8 mouse cellular contexts compared by ENCODE assay signal in genomic region chr8:83178228-83178742, GRCm38 (mm10). TPM values are rescaled to one million over a fixed set of nuclear protein-coding genes. Genes with fewer than 3 reads are reported as not detected.
DNase-seq lines count a peak whose midpoint lies in the region; ATAC-seq and TF ChIP-seq lines count a peak whose summit lies in the region.

No protein-coding gene starts in this region.

- H3K9me3 ChIP-seq in hindbrain, embryonic 14.5 days (ENCODE audit: control insufficient read depth, low read length): no peaks in the 10 kb centered on the region
- no peaks in the 10 kb centered on the region for H3K9me3 ChIP-seq in lung, postnatal 0 days (ENCODE audit: low read length)

- no peaks in the 10 kb centered on the region for H3K79me2 ChIP-seq in heart, adult 2 months (replicated peaks; ENCODE audit: control insufficient read depth, insufficient read depth, low read length)

- H3K27ac ChIP-seq in heart, adult 2 months: no peak overlapping the region
- 0 out of 2 replicates have a peak overlapping the region, but pooled peaks have one; percentile 26 for H3K27ac ChIP-seq in hindbrain, embryonic 14.5 days
- H3K27ac ChIP-seq in lung, postnatal 0 days (ENCODE audit: low read length): no peak overlapping the region

- H3K4me3 ChIP-seq in heart, adult 2 months: no peak overlapping the region
- H3K4me3 ChIP-seq in hindbrain, embryonic 14.5 days (replicated peaks; ENCODE audit: low read length): no peak overlapping the region
- H3K4me3 ChIP-seq in lung, postnatal 0 days (ENCODE audit: low read depth, low read length): no peak overlapping the region

- intact Hi-C loops in heart, adult 2 months (cut with DNase I): no loop called here

- no peaks in the 10 kb centered on the region for H3K36me3 ChIP-seq in heart, adult 2 months (ENCODE audit: control insufficient read depth, insufficient read depth, low read length)
- H3K36me3 ChIP-seq in hindbrain, embryonic 14.5 days (replicated peaks; ENCODE audit: control insufficient read depth, insufficient read depth): no peaks in the 10 kb centered on the region
- no peaks in the 10 kb centered on the region for H3K36me3 ChIP-seq in lung, postnatal 0 days (ENCODE audit: insufficient read depth, low read length)

- ATAC-seq in hindbrain, embryonic 14.5 days (ENCODE audit: low FRiP score): 0 out of 2 replicates have a peak, but pooled peaks have one; percentile 14
- ATAC-seq in lung, postnatal 0 days: peak; percentile 57

- DNase-seq in heart, adult 2 months: peak in 1 of 2 experiments; percentile 7
- DNase-seq in heart, adult 18-20 months: no peak
- peak; percentile 58 for DNase-seq in embryo, embryonic 10 days (ENCODE audit: low spot score)
- DNase-seq in hindbrain, embryonic 14.5 days (ENCODE audit: low spot score): peak; percentile 47
- peak; percentile 50 for DNase-seq in lung, postnatal 0 days (ENCODE audit: low spot score)
- DNase-seq in yolk sac, embryonic 10.5 days (ENCODE audit: low spot score): peak; percentile 82
- DNase-seq in layer of hippocampus, postnatal 10 days (ENCODE audit: low spot score in 2 of 2): no peak
- no peak for DNase-seq in urinary bladder, postnatal 10 days (ENCODE audit: low spot score)

- peak; percentile 50 for TF ChIP-seq CTCF in heart, adult 2 months (IDR thresholded peaks at IDR 0.05)
- TF ChIP-seq CTCF in lung, postnatal 0 days (IDR thresholded peaks at IDR 0.05): peak; percentile 56

- H3K27me3 ChIP-seq in heart, adult 2 months (ENCODE audit: control insufficient read depth, insufficient read depth, low read length): no peaks in the 10 kb centered on the region
- no peaks in the 10 kb centered on the region for H3K27me3 ChIP-seq in hindbrain, embryonic 14.5 days (ENCODE audit: control insufficient read depth, insufficient read depth, low read length)
- H3K27me3 ChIP-seq in lung, postnatal 0 days (replicated peaks; ENCODE audit: insufficient read depth, low read length): no peaks in the 10 kb centered on the region

- peaks cover 4% of the 10 kb centered on the region; the same call in 1 of the 2 replicates for H3K4me1 ChIP-seq in heart, adult 2 months (ENCODE audit: control insufficient read depth, insufficient read depth, low read length)
- H3K4me1 ChIP-seq in hindbrain, embryonic 14.5 days (replicated peaks; ENCODE audit: control insufficient read depth, insufficient read depth, low read length): peaks cover 30% of the 10 kb centered on the region
- peaks cover 5% of the 10 kb centered on the region for H3K4me1 ChIP-seq in lung, postnatal 0 days (ENCODE audit: insufficient read depth, low read depth, low read length)

- no peak overlapping the region for H3K9ac ChIP-seq in heart, adult 2 months (ENCODE audit: low read depth, low read length)
- H3K9ac ChIP-seq in hindbrain, embryonic 14.5 days: no peak overlapping the region
- no peak overlapping the region for H3K9ac ChIP-seq in lung, postnatal 0 days (replicated peaks; ENCODE audit: low read depth)

- no peak for TF ChIP-seq POLR2A in heart, adult 2 months (IDR thresholded peaks at IDR 0.05; ENCODE audit: insufficient read depth, low read depth, low read length)

- H3K4me2 ChIP-seq in hindbrain, embryonic 14.5 days (replicated peaks): no peak overlapping the region
- H3K4me2 ChIP-seq in lung, postnatal 0 days (replicated peaks; ENCODE audit: low read depth, low read length): no peak overlapping the region; the same call in 1 of the 2 replicates

- 19% methylated on average over 9 of the region's 9 CpGs for WGBS in heart, adult 2 months
- whole genome bisulfite sequencing in hindbrain, embryonic 14.5 days: 15% methylated on average over 9 of the region's 9 CpGs
- 8% methylated on average over 9 of the region's 9 CpGs for WGBS in lung, postnatal 0 days

- no peak for TF ChIP-seq EP300 in heart, adult 2 months (IDR thresholded peaks at IDR 0.05; ENCODE audit: insufficient read depth, low read depth, low read length)
- no peak for TF ChIP-seq EP300 in lung, postnatal 0 days (IDR thresholded peaks at IDR 0.05)

RNA-seq across cellular contexts. Expression of gene Gm10645, which starts 12.3 kb away (rescaled TPM):
- total RNA-seq in heart, adult 2 months (2021): under 1 TPM in 1 of 2 experiments, not detected in 1; 0.20 TPM
- 0.29 TPM in 1 of 2 replicates, not detected in the other for polyA plus RNA-seq in heart, adult 2 months (2012; rRNA removed)
- total RNA-seq in heart, adult 18-20 months (2021): not detected
- 10.3 and 12.9 TPM in 2 replicates for polyA plus RNA-seq in hindbrain, embryonic 14.5 days (2014; fragmentation: Nextera tagmentation; extraction: Ambion mirVana)
- 1.0 and 1.4 TPM in 2 replicates for polyA plus RNA-seq in lung, postnatal 0 days (2015; fragmentation: Nextera tagmentation; extraction: Ambion mirVana)
- 1 to 10 TPM; 1.4 to 1.7 TPM for total RNA-seq in layer of hippocampus, postnatal 10 days (2021)

RNA-seq across cellular contexts. Expression of gene Tbc1d9, which starts 13.1 kb away (rescaled TPM):
- total RNA-seq in heart, adult 2 months (2021): 1 to 10 TPM; 2.3 to 2.6 TPM
- 2.4 and 3.1 TPM in 2 replicates for polyA plus RNA-seq in heart, adult 2 months (2012; rRNA removed)
- 1 to 10 TPM; 3.0 to 4.0 TPM for total RNA-seq in heart, adult 18-20 months (2021)
- polyA plus RNA-seq in hindbrain, embryonic 14.5 days (2014; fragmentation: Nextera tagmentation; extraction: Ambion mirVana): 23.0 and 26.3 TPM in 2 replicates
- polyA plus RNA-seq in lung, postnatal 0 days (2015; fragmentation: Nextera tagmentation; extraction: Ambion mirVana): 1.8 TPM in 2 replicates
- total RNA-seq in layer of hippocampus, postnatal 10 days (2021): 100 to 1,000 TPM in 1 of 2 experiments, 10 to 100 TPM in 1; 95.9 to 103 TPM

Comparison
In these comparisons a context has a peak if more than half of its experiments do, and no peak if none do; other contexts are left out.
1. DNase-seq: peak in embryo, embryonic 10 days (single experiment), hindbrain, embryonic 14.5 days (single experiment), lung, postnatal 0 days (single experiment) and yolk sac, embryonic 10.5 days (single experiment); none in heart, adult 18-20 months (0 of 2), layer of hippocampus, postnatal 10 days (0 of 2) and urinary bladder, postnatal 10 days (single experiment).
2. RNA of gene Tbc1d9, which starts 13.1 kb away (total RNA-seq): 95.9 to 103 TPM in layer of hippocampus, postnatal 10 days; 3.0 to 4.0 TPM in heart, adult 18-20 months and 2.3 to 2.6 TPM in heart, adult 2 months; every median in the first group is over 10 times any median in the second.